Mouse (Mus musculus): ENCODE measurements around the gene Cutal.
"Not testable (repeated sequence)": the region's sequence is repeated elsewhere in the genome, so short reads cannot be mapped to it uniquely, and the experiment has no call there.

GRCm38 (mm10) chr2:34840143-34840542, 34.1 kb upstream of the Cutal start:
- TF ChIP-seq GATA1, TAL1 (IDR thresholded peaks at IDR 0.05; ENCODE audit: low read length): not testable (repeated sequence)

Data from erythroblast, embryonic 14.5 days (primary cell).